Mouse (Mus musculus) CH12.LX (cell line): ENCODE data around the gene Alkbh6.

Experiments
- CTCF ChIP-seq, 2 experiments: IDR thresholded peaks in 1 of 2; conservative IDR thresholded peaks in 1 of 2; 2 replicates each; pipeline ENCODE4 v1.5.1; 2011 to 2012; ENCODE audit warnings: low read depth in 2 of 2, low read length in 2 of 2, improper control_type of control experiment in 1 of 2, inconsistent platforms in 1 of 2, mild to moderate bottlenecking in 1 of 2, moderate library complexity in 1 of 2
- EP300 ChIP-seq: IDR thresholded peaks from 2 replicates; pipeline ENCODE4 v1.6.1; 2011; ENCODE audit warnings: low read length, improper control_type of control experiment
- KAT2A ChIP-seq: IDR thresholded peaks from 2 replicates; pipeline ENCODE4 v1.6.1; 2012; ENCODE audit warnings: low read length, improper control_type of control experiment, inconsistent platforms; ENCODE audit not compliant: insufficient replicate concordance
- MAX ChIP-seq: IDR thresholded peaks from 2 replicates; pipeline ENCODE4 v1.6.1; 2011; ENCODE audit warnings: low read length, improper control_type of control experiment
- MYC ChIP-seq: IDR thresholded peaks from 2 replicates; pipeline ENCODE4 v1.6.1; 2011; ENCODE audit warnings: low read depth, mild to moderate bottlenecking, improper control_type of control experiment, low read length
- POLR2A ChIP-seq: IDR thresholded peaks from 2 replicates; pipeline ENCODE4 v1.6.1; 2011; ENCODE audit warnings: low read depth, mild to moderate bottlenecking, improper control_type of control experiment, low read length
- RCOR1 ChIP-seq: conservative IDR thresholded peaks from 2 replicates; pipeline ENCODE4 v1.6.1; 2012; ENCODE audit warnings: low read depth, mild to moderate bottlenecking, inconsistent platforms, low read length, improper control_type of control experiment
- SIN3A ChIP-seq: IDR thresholded peaks from 2 replicates; pipeline ENCODE4 v1.6.1; 2012; ENCODE audit warnings: low read length, improper control_type of control experiment, inconsistent platforms
- TBP ChIP-seq: conservative IDR thresholded peaks from 2 replicates; pipeline ENCODE4 v1.6.1; 2011; ENCODE audit warnings: low read depth, low read length, improper control_type of control experiment
- TCF12 ChIP-seq: IDR thresholded peaks from 2 replicates; pipeline ENCODE4 v1.6.1; 2014; ENCODE audit warnings: low read depth, mild to moderate bottlenecking, inconsistent platforms, low read length, improper control_type of control experiment
- UBTF ChIP-seq: IDR thresholded peaks from 2 replicates; pipeline ENCODE4 v1.6.1; 2012; ENCODE audit warnings: low read depth, mild to moderate bottlenecking, inconsistent platforms, low read length, improper control_type of control experiment, moderate library complexity
- USF1 ChIP-seq: IDR thresholded peaks from 2 replicates; pipeline ENCODE4 v1.6.1; 2014; ENCODE audit warnings: low read depth, mild to moderate bottlenecking, inconsistent platforms, low read length, improper control_type of control experiment
- ZMIZ1 ChIP-seq: IDR thresholded peaks from 2 replicates; pipeline ENCODE4 v1.6.1; 2012; ENCODE audit warnings: low read depth, mild to moderate bottlenecking, inconsistent platforms, low read length, improper control_type of control experiment
- ZNF384 ChIP-seq: IDR thresholded peaks from 2 replicates; pipeline ENCODE4 v1.6.1; 2012; ENCODE audit warnings: low read depth, low read length, improper control_type of control experiment, inconsistent platforms

DNA sequence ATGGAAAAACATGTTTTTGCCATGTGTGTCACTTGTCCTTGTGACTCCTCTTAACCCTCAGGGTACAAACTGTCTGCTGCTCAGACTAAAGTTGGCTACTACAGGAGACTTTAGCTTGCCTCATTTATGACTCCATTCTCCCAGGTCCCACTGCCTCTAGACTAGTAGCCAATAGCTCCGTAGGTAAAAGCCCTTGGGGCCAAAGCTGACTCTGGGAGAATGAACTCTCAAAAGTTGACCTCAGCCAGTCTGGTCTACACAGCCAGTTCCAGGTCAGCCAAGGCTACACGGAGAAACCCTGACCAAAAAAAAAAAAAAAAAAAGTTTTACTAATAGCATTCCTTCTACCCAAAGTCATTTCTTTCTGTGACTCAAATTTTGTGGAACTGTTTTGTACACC, 29.6 kb upstream of the Alkbh6 start:
- TF ChIP-seq ZNF384 (no peak; the same call in 1 of the 2 replicates), ZMIZ1 (no peak), CTCF (conservative IDR thresholded peaks at IDR 0.05 in 1 of 2, IDR thresholded peaks at IDR 0.05 in 1 of 2; ENCODE audit: low read depth in 2 of 2, low read length in 2 of 2) (no peak), USF1 (no peak), RCOR1 (no peak), UBTF (no peak), EP300 (no peak), MYC (no peak), KAT2A (no peak), POLR2A (no peak), TCF12 (no peak), TBP (no peak), SIN3A (no peak), MAX (no peak)
